Mouse (Mus musculus) thymus, postnatal 0 days (tissue): ENCODE measurements around the gene Atf6. TPM values are rescaled to one million over a fixed set of nuclear protein-coding genes. Genes with fewer than 3 reads are reported as not detected.

Experiments used
- DNase-seq: peaks from one replicate; pipeline ENCODE4 v3.0.0-alpha.2; 2015; ENCODE audit warnings: low spot score
- polyA plus RNA-seq: library from polyadenylated mRNA; unstranded; fragments of >200 nt; fragmentation: Nextera tagmentation; extraction: Ambion mirVana; gene quantifications from 2 replicates; pipeline ENCODE4 v1.2.1, GENCODE M21; 2015

Atf6 gene
- polyA plus RNA-seq, 1 experiment from 2014 or later, result 6.1 TPM

DNA sequence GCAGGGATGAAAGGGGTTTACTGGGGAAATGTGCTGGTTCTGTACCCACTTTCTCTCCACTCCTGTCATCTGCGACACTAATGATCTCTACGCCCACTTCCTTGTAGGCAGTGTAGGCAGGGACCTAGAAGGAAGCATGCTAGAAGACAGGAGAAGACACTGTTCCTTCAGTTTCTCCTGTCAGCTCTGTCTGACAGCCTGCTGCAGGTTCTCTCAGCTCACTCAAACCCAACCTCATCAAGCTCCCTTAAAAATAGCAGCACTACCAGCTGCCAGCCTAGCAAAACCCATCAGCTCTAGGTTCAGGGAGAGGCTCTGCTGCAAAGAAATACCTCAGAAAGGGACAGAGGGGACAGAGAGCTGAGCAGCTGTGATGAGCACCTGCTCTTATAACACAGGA lies 17.6 kb downstream of the Atf6 start:
- DNase-seq, result no peak

GRCm38 (mm10) chr1:170845448-170846307 lies 21.9 kb downstream of the Atf6 start:
- DNase-seq, result no peak

- DNase-seq, result peak; percentile 56
Observed at GRCm38 (mm10) chr1:170844380-170844779, 23.2 kb downstream of the Atf6 start.

DNA sequence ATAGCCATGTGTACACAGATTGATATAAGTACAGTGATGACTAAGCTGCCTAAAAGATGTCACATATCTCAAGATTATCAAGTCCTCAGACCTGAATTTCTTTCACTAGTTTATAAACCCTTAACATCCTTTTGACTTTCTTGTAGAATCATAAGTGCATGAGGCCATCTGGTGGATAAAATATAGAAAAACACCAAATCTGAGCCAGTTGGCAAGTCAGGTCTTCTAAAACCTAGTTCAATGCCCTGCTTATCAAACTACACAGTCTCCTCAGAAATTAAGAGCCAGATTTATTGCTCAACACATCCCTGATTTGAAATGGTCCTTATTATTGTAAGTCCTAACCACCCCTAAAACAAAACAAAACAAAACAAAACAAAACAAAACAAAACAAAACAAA lies 27.9 kb downstream of the Atf6 start:
- peak; percentile 57 for DNase-seq

DNA sequence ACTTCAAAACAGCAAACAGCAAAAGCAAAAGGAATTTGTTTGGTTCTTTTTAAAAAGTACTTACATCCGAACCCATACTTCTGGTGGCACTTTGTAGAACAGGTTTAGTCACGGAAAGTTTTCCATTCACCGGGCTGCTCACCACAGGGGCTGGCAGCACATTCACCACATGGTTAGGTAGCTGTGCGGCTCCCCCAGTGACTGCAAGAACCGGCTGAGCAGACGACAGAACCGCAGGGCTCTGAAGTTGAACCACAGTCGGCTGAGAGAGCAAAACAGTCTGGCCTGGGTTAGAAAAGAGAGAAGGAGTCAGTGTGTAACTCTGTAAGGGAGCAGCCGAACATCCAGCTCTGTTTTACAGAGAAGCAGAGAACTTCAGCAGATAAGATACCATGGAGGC lies 32.8 kb downstream of the Atf6 start:
- no peak for DNase-seq

DNA sequence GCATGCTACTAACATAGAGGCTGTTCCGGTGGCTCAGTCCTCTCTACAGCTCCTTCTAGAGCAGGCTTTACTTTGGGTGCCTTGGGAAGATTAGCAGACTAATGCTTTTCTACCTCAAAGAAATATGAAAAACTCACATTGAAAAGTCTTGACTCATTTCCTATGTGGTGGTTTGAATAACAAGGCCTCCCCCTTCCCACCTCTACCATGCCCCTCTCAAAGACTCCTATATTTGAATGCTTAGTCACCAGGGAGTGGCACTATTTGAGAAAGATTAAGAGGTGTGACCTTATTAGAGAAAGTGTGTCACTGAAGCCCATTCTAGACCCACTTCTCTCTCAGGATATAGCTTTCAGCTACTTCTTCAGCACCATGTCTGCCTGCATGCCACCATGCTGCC lies 37.8 kb downstream of the Atf6 start:
- no peak for DNase-seq

- no peak for DNase-seq
Observed at GRCm38 (mm10) chr1:170829344-170829743, 38.2 kb downstream of the Atf6 start.

- no peak for DNase-seq
Observed at GRCm38 (mm10) chr1:170820103-170820814, 47.3 kb downstream of the Atf6 start.

GRCm38 (mm10) chr1:170815287-170816004 lies 52.1 kb downstream of the Atf6 start:
- no peak for DNase-seq

- DNase-seq, result no peak
Observed at GRCm38 (mm10) chr1:170812822-170813221, 54.7 kb downstream of the Atf6 start.

GRCm38 (mm10) chr1:170807600-170808270 lies 59.8 kb downstream of the Atf6 start:
- no peak for DNase-seq

DNA sequence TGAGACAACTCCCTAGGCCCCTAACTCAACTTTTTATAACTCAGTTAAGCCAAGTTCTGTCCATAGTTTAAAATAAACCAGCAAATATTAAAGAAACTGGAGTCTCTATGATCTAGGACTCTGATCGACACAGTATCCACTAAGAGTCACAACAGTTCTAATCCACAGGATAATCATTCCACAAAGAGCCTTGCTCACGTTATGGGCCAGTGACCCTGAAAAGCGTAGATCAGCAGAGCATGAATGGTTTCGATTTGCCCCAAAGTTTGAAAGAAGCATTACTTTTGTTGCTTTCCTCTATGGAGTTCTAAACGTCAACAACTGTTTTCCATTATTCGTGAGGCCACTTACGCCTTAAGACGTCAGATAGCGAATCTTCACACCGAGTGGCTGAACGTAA lies 62.9 kb downstream of the Atf6 start:
- no peak for DNase-seq

DNA sequence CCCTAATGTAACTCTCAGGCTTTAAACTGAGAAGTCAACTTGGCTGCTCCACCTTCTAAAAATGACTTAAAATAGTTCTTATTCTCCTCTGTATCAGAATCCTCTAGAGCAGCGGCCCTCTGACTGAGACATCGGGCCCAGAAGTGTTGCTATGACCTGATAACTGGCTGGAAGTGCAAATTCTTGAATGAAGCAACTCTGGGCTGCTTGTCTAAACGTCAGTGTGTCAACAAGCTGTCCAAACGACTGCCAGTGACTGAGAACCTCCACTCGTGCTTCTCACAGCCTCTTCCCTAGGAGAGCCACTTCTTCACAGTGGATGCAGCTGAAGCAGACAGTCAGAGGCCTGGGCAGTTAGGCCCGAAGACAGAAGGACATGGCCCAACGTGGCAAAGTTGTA lies 64.9 kb downstream of the Atf6 start:
- DNase-seq, result no peak

DNA sequence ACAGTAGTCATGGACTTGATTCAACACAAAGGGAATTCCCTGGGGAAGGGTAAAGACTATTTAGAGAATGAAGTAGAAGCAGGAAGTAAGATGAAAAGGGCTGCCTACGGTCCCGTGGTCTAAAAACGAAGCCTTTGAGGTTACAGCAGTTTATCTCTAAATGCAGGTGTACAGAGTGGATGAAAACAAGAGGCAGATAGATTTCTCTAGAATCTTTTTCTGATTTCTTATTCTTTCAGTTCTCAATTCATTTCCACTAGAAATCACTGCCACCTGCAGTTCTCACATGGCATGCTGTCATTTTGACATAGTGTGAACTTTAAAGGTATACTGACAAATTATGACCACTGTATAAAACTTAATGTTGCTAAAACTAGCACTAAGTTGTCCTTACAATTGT lies 66.9 kb downstream of the Atf6 start:
- DNase-seq, result peak; percentile 48

DNA sequence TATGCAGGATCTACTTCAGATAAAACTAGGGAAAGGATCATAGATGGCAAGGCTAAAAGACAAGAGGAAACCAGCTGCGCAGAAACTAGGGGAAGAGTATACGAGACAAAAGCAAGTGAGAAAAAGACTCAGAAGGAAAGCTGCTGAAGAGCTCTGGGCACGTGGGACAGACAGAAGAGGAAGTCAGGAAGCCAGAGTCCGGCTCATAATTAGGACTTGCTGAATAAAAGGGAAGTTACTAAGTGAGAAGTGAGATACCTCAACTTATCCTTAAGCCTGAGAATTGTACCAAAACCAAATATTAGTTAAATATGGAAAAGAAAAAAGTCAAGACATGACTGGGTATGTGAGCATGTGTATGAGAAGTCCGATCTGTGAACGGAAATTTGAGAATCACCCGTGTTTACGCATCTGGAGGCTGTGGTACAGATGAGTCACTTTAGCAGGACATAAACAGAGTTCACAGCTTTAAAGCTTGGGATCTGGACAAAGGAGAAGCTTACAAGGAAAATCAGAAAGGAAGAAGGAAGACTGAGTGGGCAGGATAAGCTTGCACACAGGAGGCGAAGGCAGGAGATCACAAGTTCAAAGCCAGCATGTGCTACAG lies 71.7 kb downstream of the Atf6 start:
- no peak for DNase-seq

- no peak for DNase-seq
Observed at GRCm38 (mm10) chr1:170791542-170791941, 76.0 kb downstream of the Atf6 start.

DNA sequence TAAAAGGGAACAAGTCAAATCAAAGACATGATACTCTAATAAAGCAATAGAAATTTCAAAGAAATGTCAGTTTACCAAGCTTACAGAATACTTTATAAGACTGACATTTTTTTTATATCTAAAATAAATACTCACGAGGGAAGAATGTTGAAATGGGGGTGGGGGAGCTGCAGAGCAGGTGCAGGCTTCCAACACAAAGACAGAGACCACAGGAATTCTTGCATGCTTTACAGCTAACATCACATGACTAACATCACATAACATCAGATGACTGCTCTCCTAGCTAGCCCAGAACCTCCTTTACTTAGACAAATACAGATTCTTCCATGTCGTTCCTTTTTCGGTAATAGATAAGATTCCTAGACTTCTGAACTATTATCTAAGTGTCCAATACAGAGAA lies 76.6 kb downstream of the Atf6 start:
- DNase-seq, result no peak

- DNase-seq, result no peak
Observed at GRCm38 (mm10) chr1:170787643-170788042, 79.9 kb downstream of the Atf6 start.

GRCm38 (mm10) chr1:170786570-170787341 lies 80.8 kb downstream of the Atf6 start:
- DNase-seq, result no peak

GRCm38 (mm10) chr1:170777688-170778087 lies 89.9 kb downstream of the Atf6 start:
- no peak for DNase-seq
